Mouse (Mus musculus) myocyte (in vitro differentiated cells): Measurements from ENCODE around the gene Asb16. TPM values are rescaled to one million over a fixed set of nuclear protein-coding genes. Genes with fewer than 3 reads are reported as not detected.

Experiments
- H3K27me3 ChIP-seq: one replicate; pipeline ENCODE4 v1.6.1; 2011; ENCODE audit not compliant: control insufficient read depth, insufficient read depth, insufficient read length
- H3K36me3 ChIP-seq: one replicate; pipeline ENCODE4 v1.6.1; 2011; ENCODE audit not compliant: control insufficient read depth, insufficient read depth
- H3K4me2 ChIP-seq: one replicate; pipeline ENCODE4 v1.6.1; 2011; ENCODE audit warnings: low read depth, control low read depth
- H3K4me3 ChIP-seq: one replicate; pipeline ENCODE4 v1.5.1; 2011; ENCODE audit warnings: mild to moderate bottlenecking, control low read depth, moderate library complexity
- H3K79me2 ChIP-seq: one replicate; pipeline ENCODE4 v1.6.1; 2011; ENCODE audit not compliant: control insufficient read depth, insufficient read depth
- H3ac ChIP-seq: one replicate; pipeline ENCODE4 v1.6.1; 2011; ENCODE audit not compliant: control insufficient read depth, insufficient read length
- CEBPB ChIP-seq: IDR thresholded peaks from 2 replicates; pipeline ENCODE4 v1.6.1; 2011; ENCODE audit warnings: mild to moderate bottlenecking, moderate library complexity; ENCODE audit not compliant: poor library complexity, insufficient read depth, severe bottlenecking
- E2F4 ChIP-seq: IDR thresholded peaks from one replicate; pipeline ENCODE4 v1.6.1; 2011; ENCODE audit warnings: mild to moderate bottlenecking, control low read depth, moderate library complexity; ENCODE audit not compliant: insufficient read depth
- MAX ChIP-seq: IDR thresholded peaks from one replicate; pipeline ENCODE4 v1.6.1; 2011; ENCODE audit warnings: low read depth, mild to moderate bottlenecking, control low read depth
- MYOD1 ChIP-seq, 3 experiments: IDR thresholded peaks; one replicate each; pipeline ENCODE4 v1.6.1; 2011; ENCODE audit warnings: control low read depth in 2 of 3, low read depth in 2 of 3, mild to moderate bottlenecking in 2 of 3, moderate library complexity in 1 of 3; ENCODE audit not compliant: insufficient read length in 2 of 3, control insufficient read depth in 1 of 3
- MYOG ChIP-seq, 3 experiments: IDR thresholded peaks; one replicate each; pipeline ENCODE4 v1.6.1; 2011; ENCODE audit warnings: control low read depth in 2 of 3, low read depth in 2 of 3, mild to moderate bottlenecking in 2 of 3; ENCODE audit not compliant: insufficient read length in 2 of 3, control insufficient read depth in 1 of 3, insufficient read depth in 1 of 3
- POLR2A ChIP-seq: IDR thresholded peaks from one replicate; pipeline ENCODE4 v1.6.1; 2011; ENCODE audit warnings: low read depth, mild to moderate bottlenecking, control low read depth, moderate library complexity; ENCODE audit not compliant: insufficient read length
- POLR2AphosphoS2 ChIP-seq: IDR thresholded peaks from one replicate; pipeline ENCODE4 v1.6.1; 2011; ENCODE audit warnings: low read depth, control low read depth; ENCODE audit not compliant: insufficient read length
- REST ChIP-seq: IDR thresholded peaks from one replicate; pipeline ENCODE4 v1.6.1; 2011; ENCODE audit warnings: mild to moderate bottlenecking, control low read depth, moderate library complexity; ENCODE audit not compliant: insufficient read depth, insufficient read length
- SRF ChIP-seq: IDR thresholded peaks from one replicate; pipeline ENCODE4 v1.6.1; 2011; ENCODE audit warnings: low read depth; ENCODE audit not compliant: control insufficient read depth, insufficient read length
- TCF12 ChIP-seq: IDR thresholded peaks from one replicate; pipeline ENCODE4 v1.6.1; 2011; ENCODE audit warnings: mild to moderate bottlenecking, control low read depth; ENCODE audit not compliant: poor library complexity, insufficient read depth, severe bottlenecking
- TCF3 ChIP-seq: IDR thresholded peaks from one replicate; pipeline ENCODE4 v1.6.1; 2011; ENCODE audit warnings: low read depth, control low read depth; ENCODE audit not compliant: insufficient read length
- USF1 ChIP-seq: IDR thresholded peaks from one replicate; pipeline ENCODE4 v1.6.1; 2011; ENCODE audit warnings: low read depth, mild to moderate bottlenecking, control low read depth, moderate library complexity
- polyA plus RNA-seq: library from polyadenylated mRNA; unstranded; fragments of >200 nt; fragmentation: generic; extraction: Trizol; gene quantifications from one replicate; pipeline ENCODE4 v1.2.1, GENCODE M21; 2012; ENCODE audit warnings: missing spikeins

Asb16 gene
- polyA plus RNA-seq, 1 experiment, result 5.1 TPM

GRCm38 (mm10) chr11:102229331-102229953 lies 39.1 kb upstream of the Asb16 start:
- peaks cover 4% of the 10 kb centered on the region for H3K79me2 ChIP-seq
- H3K4me2 ChIP-seq, result peak overlapping the region; percentile 89
- no peak for TF ChIP-seq TCF3
- no peak for TF ChIP-seq REST
- TF ChIP-seq POLR2A, result no peak
- TF ChIP-seq MAX, result no peak
- TF ChIP-seq SRF, result no peak
- TF ChIP-seq USF1, result no peak
- TF ChIP-seq E2F4, result no peak
- peak overlapping the region; percentile 36 for H3K4me3 ChIP-seq
- no peaks in the 10 kb centered on the region for H3K27me3 ChIP-seq
- H3ac ChIP-seq, result peak overlapping the region; percentile 51
- no peaks in the 10 kb centered on the region for H3K36me3 ChIP-seq

GRCm38 (mm10) chr11:102230006-102230741 lies 38.4 kb upstream of the Asb16 start, which contains the start of gene Hdac5:
Gene Hdac5, minus strand, starts transcription at chr11:102230166.
- H3K36me3 ChIP-seq, result no peaks in the 10 kb centered on the region
- H3K4me3 ChIP-seq, result peak within 1 kb of the TSS; percentile 36
- peaks cover 4% of the 10 kb centered on the region for H3K79me2 ChIP-seq
- H3ac ChIP-seq, result peak within 1 kb of the TSS; percentile 51
- H3K4me2 ChIP-seq, result peak within 1 kb of the TSS; percentile 89
- no peak for TF ChIP-seq CEBPB
- no peak for TF ChIP-seq MAX
- TF ChIP-seq POLR2A, result peak; percentile 86
- TF ChIP-seq POLR2AphosphoS2, result peak; percentile 76
- no peak for TF ChIP-seq REST
- TF ChIP-seq USF1, result peak; percentile 94
- H3K27me3 ChIP-seq, result no peaks in the 10 kb centered on the region

- Histone ChIP-seq H3K27me3 (no peaks in the 10 kb centered on the region), H3ac (no peak overlapping the region), H3K4me2 (no peak overlapping the region), H3K4me3 (no peak overlapping the region), H3K79me2 (no peaks in the 10 kb centered on the region), H3K36me3 (no peaks in the 10 kb centered on the region)
- TF ChIP-seq REST (no peak), POLR2A (no peak), USF1 (no peak), MAX (no peak), TCF3 (no peak), POLR2AphosphoS2 (no peak), MYOG (IDR thresholded peaks at IDR 0.05; ENCODE audit: control insufficient read depth in 1 of 3, insufficient read depth in 1 of 3, insufficient read length in 2 of 3, low read depth in 2 of 3) (no peak), E2F4 (no peak), TCF12 (no peak), SRF (no peak), CEBPB (no peak)
These were observed 32.5 kb upstream of the Asb16 start for GRCm38 (mm10) chr11:102236022-102236421.

GRCm38 (mm10) chr11:102240636-102241035 lies 27.9 kb upstream of the Asb16 start:
- no peaks in the 10 kb centered on the region for H3K79me2 ChIP-seq
- H3ac ChIP-seq, result no peak overlapping the region
- no peaks in the 10 kb centered on the region for H3K27me3 ChIP-seq
- no peaks in the 10 kb centered on the region for H3K36me3 ChIP-seq
- no peak overlapping the region for H3K4me3 ChIP-seq
- TF ChIP-seq E2F4 (no peak), REST (no peak)
- H3K4me2 ChIP-seq, result no peak overlapping the region

- H3ac ChIP-seq, result no peak overlapping the region
- no peak overlapping the region for H3K4me3 ChIP-seq
- no peak overlapping the region for H3K4me2 ChIP-seq
- H3K79me2 ChIP-seq, result no peaks in the 10 kb centered on the region
- TF ChIP-seq E2F4, result no peak
- H3K36me3 ChIP-seq, result no peaks in the 10 kb centered on the region
- H3K27me3 ChIP-seq, result no peaks in the 10 kb centered on the region
These were observed 27.3 kb upstream of the Asb16 start for GRCm38 (mm10) chr11:102241246-102241645.

GRCm38 (mm10) chr11:102241874-102242273 lies 26.7 kb upstream of the Asb16 start:
- H3ac ChIP-seq, result no peak overlapping the region
- H3K27me3 ChIP-seq, result no peaks in the 10 kb centered on the region
- no peak overlapping the region for H3K4me2 ChIP-seq
- TF ChIP-seq USF1 (no peak), MYOG (IDR thresholded peaks at IDR 0.05; ENCODE audit: control insufficient read depth in 1 of 3, insufficient read depth in 1 of 3, insufficient read length in 2 of 3, low read depth in 2 of 3) (no peak), MAX (no peak), POLR2AphosphoS2 (no peak), POLR2A (no peak), REST (no peak), TCF12 (no peak), TCF3 (no peak), SRF (no peak), MYOD1 (IDR thresholded peaks at IDR 0.05; ENCODE audit: control insufficient read depth in 1 of 3, insufficient read length in 2 of 3, low read depth in 2 of 3) (no peak), CEBPB (no peak), E2F4 (no peak)
- no peaks in the 10 kb centered on the region for H3K79me2 ChIP-seq
- no peak overlapping the region for H3K4me3 ChIP-seq
- no peaks in the 10 kb centered on the region for H3K36me3 ChIP-seq
